32 mouse cellular contexts compared by ENCODE assay signal in genomic region chr8:20964531-20964930, GRCm38 (mm10). TPM values are rescaled to one million over a fixed set of nuclear protein-coding genes. Genes with fewer than 3 reads are reported as not detected.
"Had no signal": no experiment of that assay in that cellular context is flagged by ENCODE, and none has a peak within 500 bp of the region (broad histone marks: within the 10 kb centered on the region; RNA-seq: fewer than 3 reads in every experiment).

No protein-coding gene starts in this region.

- H3K36me3 ChIP-seq: limb, embryonic 10.5 days; limb, embryonic 13.5 days; liver, embryonic 12.5 days; liver, embryonic 15.5 days; lung, embryonic 15.5 days; midbrain, embryonic 10.5 days; midbrain, embryonic 13.5 days; neural tube, embryonic 13.5 days had no signal

- H3K27me3 ChIP-seq: limb, embryonic 13.5 days; liver, embryonic 12.5 days; liver, embryonic 15.5 days; lung, embryonic 15.5 days; megakaryocyte, embryonic 14.5 days; midbrain, embryonic 13.5 days; neural tube, embryonic 13.5 days had no signal

- H3K4me3 ChIP-seq: layer of hippocampus, adult 2 months; limb, embryonic 10.5 days; limb, embryonic 13.5 days; liver, embryonic 12.5 days; liver, embryonic 15.5 days; lung, embryonic 15.5 days; megakaryocyte, embryonic 14.5 days; midbrain, embryonic 10.5 days; midbrain, embryonic 13.5 days; myocyte; neural tube, embryonic 13.5 days had no signal

- H3K27ac ChIP-seq: kidney, postnatal 0 days; layer of hippocampus, adult 2 months; limb, embryonic 10.5 days; limb, embryonic 13.5 days; liver, embryonic 12.5 days; liver, embryonic 15.5 days; lung, embryonic 15.5 days; midbrain, embryonic 10.5 days; midbrain, embryonic 13.5 days; neural tube, embryonic 13.5 days; stomach, postnatal 0 days had no signal

- H3K4me1 ChIP-seq: limb, embryonic 10.5 days; limb, embryonic 13.5 days; liver, embryonic 12.5 days; liver, embryonic 15.5 days; lung, embryonic 15.5 days; megakaryocyte, embryonic 14.5 days; midbrain, embryonic 10.5 days; midbrain, embryonic 13.5 days; neural tube, embryonic 13.5 days had no signal

- DNase-seq: kidney, postnatal 25 days; layer of hippocampus, adult 9-11 months; liver; lung, adult 18-20 months; lung, postnatal 10 days; lung, postnatal 36 days; right cerebral cortex, postnatal 14 days; right cerebral cortex, postnatal 4 days; thymus, adult 2 months; thymus, postnatal 14 days; thymus, postnatal 4 days had no signal

RNA-seq across cellular contexts. Expression of gene AY761185, which starts 20.0 kb away (rescaled TPM):
- total RNA-seq: layer of hippocampus, adult 2 months; layer of hippocampus, postnatal 25 days; left cerebral cortex, adult 18-20 months; left cerebral cortex, postnatal 25 days; monocyte, adult 5-6 weeks; neutrophil, adult 5-6 weeks had no signal
- polyA plus RNA-seq: kidney, postnatal 0 days; large intestine, adult 2 months; limb, embryonic 10.5 days; limb, embryonic 13.5 days; liver, embryonic 12.5 days; liver, embryonic 15.5 days; lung, embryonic 15.5 days; midbrain, embryonic 10.5 days; midbrain, embryonic 13.5 days; midbrain, embryonic 16.5 days; myocyte; neural tube, embryonic 13.5 days; stomach, embryonic 14.5 days; stomach, postnatal 0 days had no signal

RNA-seq across cellular contexts. Expression of gene Gm6040, which starts 42.7 kb away (rescaled TPM):
- total RNA-seq: layer of hippocampus, adult 2 months; layer of hippocampus, postnatal 25 days; left cerebral cortex, adult 18-20 months; left cerebral cortex, postnatal 25 days; monocyte, adult 5-6 weeks; neutrophil, adult 5-6 weeks had no signal
- polyA plus RNA-seq: large intestine, adult 2 months; limb, embryonic 10.5 days; limb, embryonic 13.5 days; liver, embryonic 12.5 days; liver, embryonic 15.5 days; lung, embryonic 15.5 days; midbrain, embryonic 10.5 days; midbrain, embryonic 13.5 days; midbrain, embryonic 16.5 days; myocyte; neural tube, embryonic 13.5 days; stomach, embryonic 14.5 days; stomach, postnatal 0 days; thymus, adult 2 months had no signal
